Mouse (Mus musculus): ENCODE results near the gene Cdc73. TPM values are rescaled to one million over a fixed set of nuclear protein-coding genes. Genes with fewer than 3 reads are reported as not detected.

The Cdc73 gene
- total and polyA plus RNA-seq, 2 experiments from 2014 or later, result 7.8 to 11.5 TPM

- ATAC-seq (ENCODE audit: low FRiP score) (no peak), DNase-seq (ENCODE audit: low spot score) (no peak)
- Histone ChIP-seq H3K27me3 (ENCODE audit: insufficient read depth, low read length) (no peaks in the 10 kb centered on the region), H3K4me1 (ENCODE audit: insufficient read depth, low read length) (no peaks in the 10 kb centered on the region), H3K36me3 (ENCODE audit: insufficient read depth, low read length) (no peaks in the 10 kb centered on the region), H3K9me3 (ENCODE audit: low read length) (no peaks in the 10 kb centered on the region), H3K9ac (replicated peaks; ENCODE audit: low read length, poor library complexity, severe bottlenecking) (no peak overlapping the region), H3K4me3 (ENCODE audit: low read depth, low read length) (no peak overlapping the region), H3K27ac (ENCODE audit: low read depth, low read length) (no peak overlapping the region), H3K4me2 (ENCODE audit: low read depth, low read length, poor library complexity, severe bottlenecking) (no peak overlapping the region)
- TF ChIP-seq CTCF (IDR thresholded peaks at IDR 0.05), result no peak
- 86% methylated on average over 5 of the region's 5 CpGs for WGBS
Measured at GRCm38 (mm10) chr1:143710627-143710976, 7.9 kb upstream of the Cdc73 start.

GRCm38 (mm10) chr1:143709966-143710626, 7.4 kb upstream of the Cdc73 start:
- WGBS, result 78% methylated on average over 7 of the region's 7 CpGs
- no peaks in the 10 kb centered on the region for H3K27me3 ChIP-seq (ENCODE audit: insufficient read depth, low read length)
- no peak overlapping the region for H3K4me3 ChIP-seq (ENCODE audit: low read depth, low read length)
- no peaks in the 10 kb centered on the region for H3K9me3 ChIP-seq (ENCODE audit: low read length)
- ATAC-seq (ENCODE audit: low FRiP score), result no peak
- H3K36me3 ChIP-seq (ENCODE audit: insufficient read depth, low read length), result no peaks in the 10 kb centered on the region
- no peak for DNase-seq (ENCODE audit: low spot score)
- no peak overlapping the region for H3K9ac ChIP-seq (replicated peaks; ENCODE audit: low read length, poor library complexity, severe bottlenecking)
- no peak for TF ChIP-seq CTCF (IDR thresholded peaks at IDR 0.05)
- H3K4me1 ChIP-seq (ENCODE audit: insufficient read depth, low read length), result no peaks in the 10 kb centered on the region
- no peak overlapping the region for H3K27ac ChIP-seq (ENCODE audit: low read depth, low read length)
- H3K4me2 ChIP-seq (ENCODE audit: low read depth, low read length, poor library complexity, severe bottlenecking), result no peak overlapping the region

GRCm38 (mm10) chr1:143708361-143708760, 5.7 kb upstream of the Cdc73 start:
- H3K9ac ChIP-seq (replicated peaks; ENCODE audit: low read length, poor library complexity, severe bottlenecking), result no peak overlapping the region
- no peaks in the 10 kb centered on the region for H3K4me1 ChIP-seq (ENCODE audit: insufficient read depth, low read length)
- no peaks in the 10 kb centered on the region for H3K9me3 ChIP-seq (ENCODE audit: low read length)
- no peaks in the 10 kb centered on the region for H3K27me3 ChIP-seq (ENCODE audit: insufficient read depth, low read length)
- H3K36me3 ChIP-seq (ENCODE audit: insufficient read depth, low read length), result no peaks in the 10 kb centered on the region
- no peak for TF ChIP-seq CTCF (IDR thresholded peaks at IDR 0.05)
- ATAC-seq (ENCODE audit: low FRiP score) (no peak), DNase-seq (ENCODE audit: low spot score) (no peak)
- no peak overlapping the region for H3K27ac ChIP-seq (ENCODE audit: low read depth, low read length)
- no peak overlapping the region for H3K4me2 ChIP-seq (ENCODE audit: low read depth, low read length, poor library complexity, severe bottlenecking)
- no peak overlapping the region for H3K4me3 ChIP-seq (ENCODE audit: low read depth, low read length)
- WGBS, result 83% methylated on average over 6 of the region's 6 CpGs

GRCm38 (mm10) chr1:143707006-143707405, 4.3 kb upstream of the Cdc73 start:
- no peak overlapping the region for H3K27ac ChIP-seq (ENCODE audit: low read depth, low read length)
- no peaks in the 10 kb centered on the region for H3K9me3 ChIP-seq (ENCODE audit: low read length)
- H3K4me3 ChIP-seq (ENCODE audit: low read depth, low read length), result no peak overlapping the region
- no peaks in the 10 kb centered on the region for H3K27me3 ChIP-seq (ENCODE audit: insufficient read depth, low read length)
- TF ChIP-seq CTCF (IDR thresholded peaks at IDR 0.05), result no peak
- no peak for DNase-seq (ENCODE audit: low spot score)
- no peak overlapping the region for H3K9ac ChIP-seq (replicated peaks; ENCODE audit: low read length, poor library complexity, severe bottlenecking)
- ATAC-seq (ENCODE audit: low FRiP score), result no peak
- H3K36me3 ChIP-seq (ENCODE audit: insufficient read depth, low read length), result no peaks in the 10 kb centered on the region
- H3K4me2 ChIP-seq (ENCODE audit: low read depth, low read length, poor library complexity, severe bottlenecking), result no peak overlapping the region
- H3K4me1 ChIP-seq (ENCODE audit: insufficient read depth, low read length), result no peaks in the 10 kb centered on the region
- 53% methylated on average over 4 of the region's 4 CpGs for WGBS

- Histone ChIP-seq H3K4me2 (ENCODE audit: low read depth, low read length, poor library complexity, severe bottlenecking) (peak overlapping the region; percentile 83), H3K9me3 (ENCODE audit: low read length) (no peaks in the 10 kb centered on the region), H3K4me3 (ENCODE audit: low read depth, low read length) (peak overlapping the region; percentile 91), H3K27me3 (ENCODE audit: insufficient read depth, low read length) (no peaks in the 10 kb centered on the region), H3K36me3 (ENCODE audit: insufficient read depth, low read length) (no peaks in the 10 kb centered on the region), H3K9ac (replicated peaks; ENCODE audit: low read length, poor library complexity, severe bottlenecking) (peak overlapping the region; percentile 91), H3K4me1 (ENCODE audit: insufficient read depth, low read length) (peaks cover 3% of the 10 kb centered on the region; the same call in 1 of the 2 replicates), H3K27ac (ENCODE audit: low read depth, low read length) (peak overlapping the region; percentile 92)
- 1% methylated on average over 37 of the region's 48 CpGs for WGBS
- TF ChIP-seq CTCF (IDR thresholded peaks at IDR 0.05), result no peak
- DNase-seq (ENCODE audit: low spot score), result peak; percentile 25
- ATAC-seq (ENCODE audit: low FRiP score), result peak; percentile 78
Measured at GRCm38 (mm10) chr1:143702141-143702740, 452 bp downstream of the Cdc73 start.

GRCm38 (mm10) chr1:143701736-143702135, 957 bp downstream of the Cdc73 start:
- peak overlapping the region; percentile 83 for H3K4me2 ChIP-seq (ENCODE audit: low read depth, low read length, poor library complexity, severe bottlenecking)
- H3K4me1 ChIP-seq (ENCODE audit: insufficient read depth, low read length), result peaks cover 3% of the 10 kb centered on the region; the same call in 1 of the 2 replicates
- WGBS, result under 1% methylated on average over 13 of the region's 13 CpGs
- H3K9me3 ChIP-seq (ENCODE audit: low read length), result no peaks in the 10 kb centered on the region
- peak overlapping the region; percentile 91 for H3K9ac ChIP-seq (replicated peaks; ENCODE audit: low read length, poor library complexity, severe bottlenecking)
- peak overlapping the region; percentile 91 for H3K4me3 ChIP-seq (ENCODE audit: low read depth, low read length)
- H3K36me3 ChIP-seq (ENCODE audit: insufficient read depth, low read length), result no peaks in the 10 kb centered on the region; the same call in 1 of the 2 replicates
- H3K27me3 ChIP-seq (ENCODE audit: insufficient read depth, low read length), result no peaks in the 10 kb centered on the region
- no peak for DNase-seq (ENCODE audit: low spot score)
- no peak for ATAC-seq (ENCODE audit: low FRiP score)
- TF ChIP-seq CTCF (IDR thresholded peaks at IDR 0.05), result no peak
- H3K27ac ChIP-seq (ENCODE audit: low read depth, low read length), result peak overlapping the region; percentile 92
